Mouse (Mus musculus): ENCODE results near the gene Ddx4. TPM values are rescaled to one million over a fixed set of nuclear protein-coding genes. Genes with fewer than 3 reads are reported as not detected.
"Not testable (repeated sequence)": the region's sequence is repeated elsewhere in the genome, so short reads cannot be mapped to it uniquely, and the experiment has no call there.

Gene Ddx4
- polyA plus RNA-seq, 1 experiment from 2014 or later: 0.59 TPM

- Histone ChIP-seq H3K4me3 (replicated peaks) (no peak overlapping the region), H3K4me1 (replicated peaks) (peaks cover 17% of the 10 kb centered on the region), H3K27ac (no peak overlapping the region), H3K27me3 (no peaks in the 10 kb centered on the region), H3K4me2 (no peak overlapping the region), H3K9ac (replicated peaks) (no peak overlapping the region), H3K9me3 (no peaks in the 10 kb centered on the region), H3K36me3 (no peaks in the 10 kb centered on the region)
- 18% methylated on average over 7 of the region's 7 CpGs for WGBS
- no peak for ATAC-seq (ENCODE audit: insufficient number of reproducible peaks, insufficient read depth, low FRiP score, low TSS enrichment, low read depth)
These were observed 67.6 kb downstream of the Ddx4 start for GRCm38 (mm10) chr13:112584556-112585237.

GRCm38 (mm10) chr13:112582291-112582690 lies 70.0 kb downstream of the Ddx4 start:
- Histone ChIP-seq H3K27ac (no peak overlapping the region), H3K36me3 (no peaks in the 10 kb centered on the region), H3K9ac (replicated peaks) (no peak overlapping the region), H3K4me1 (replicated peaks) (peaks cover 22% of the 10 kb centered on the region), H3K27me3 (no peaks in the 10 kb centered on the region), H3K4me2 (no peak overlapping the region), H3K9me3 (no peaks in the 10 kb centered on the region), H3K4me3 (replicated peaks) (no peak overlapping the region)
- WGBS: 60% methylated on average over 8 of the region's 8 CpGs
- ATAC-seq (ENCODE audit: insufficient number of reproducible peaks, insufficient read depth, low FRiP score, low TSS enrichment, low read depth): no peak

GRCm38 (mm10) chr13:112581796-112582195 lies 70.5 kb downstream of the Ddx4 start:
- H3K27me3 ChIP-seq: no peaks in the 10 kb centered on the region
- H3K9me3 ChIP-seq: no peaks in the 10 kb centered on the region
- no peak overlapping the region for H3K9ac ChIP-seq (replicated peaks)
- 79% methylated on average over 3 of the region's 3 CpGs for WGBS
- H3K4me3 ChIP-seq (replicated peaks): no peak overlapping the region
- no peak for ATAC-seq (ENCODE audit: insufficient number of reproducible peaks, insufficient read depth, low FRiP score, low TSS enrichment, low read depth)
- peaks cover 22% of the 10 kb centered on the region for H3K4me1 ChIP-seq (replicated peaks)
- H3K4me2 ChIP-seq: no peak overlapping the region
- no peaks in the 10 kb centered on the region for H3K36me3 ChIP-seq
- no peak overlapping the region for H3K27ac ChIP-seq

GRCm38 (mm10) chr13:112580590-112581320 lies 71.5 kb downstream of the Ddx4 start:
- no peaks in the 10 kb centered on the region for H3K9me3 ChIP-seq
- no peak overlapping the region for H3K4me2 ChIP-seq
- no peak overlapping the region for H3K27ac ChIP-seq
- H3K36me3 ChIP-seq: no peaks in the 10 kb centered on the region
- 20% methylated on average over 11 of the region's 11 CpGs for WGBS
- ATAC-seq (ENCODE audit: insufficient number of reproducible peaks, insufficient read depth, low FRiP score, low TSS enrichment, low read depth): no peak
- H3K9ac ChIP-seq (replicated peaks): no peak overlapping the region
- no peak overlapping the region for H3K4me3 ChIP-seq (replicated peaks)
- H3K4me1 ChIP-seq (replicated peaks): peaks cover 22% of the 10 kb centered on the region
- no peaks in the 10 kb centered on the region for H3K27me3 ChIP-seq

GRCm38 (mm10) chr13:112578041-112578440 lies 74.2 kb downstream of the Ddx4 start:
- not testable (repeated sequence) for H3K4me3 ChIP-seq (replicated peaks); ATAC-seq (ENCODE audit: insufficient number of reproducible peaks, insufficient read depth, low FRiP score, low TSS enrichment, low read depth); H3K27ac ChIP-seq; H3K4me2 ChIP-seq; H3K9ac ChIP-seq (replicated peaks); H3K9me3 ChIP-seq; H3K27me3 ChIP-seq; H3K36me3 ChIP-seq
- WGBS: 98% methylated on average over 11 of the region's 11 CpGs
- H3K4me1 ChIP-seq (replicated peaks): peaks cover 13% of the 10 kb centered on the region

GRCm38 (mm10) chr13:112573800-112574199 lies 78.5 kb downstream of the Ddx4 start:
- H3K4me2 ChIP-seq: no peak overlapping the region
- no peaks in the 10 kb centered on the region for H3K36me3 ChIP-seq
- ATAC-seq (ENCODE audit: insufficient number of reproducible peaks, insufficient read depth, low FRiP score, low TSS enrichment, low read depth): no peak

GRCm38 (mm10) chr13:112570768-112571167 lies 81.5 kb downstream of the Ddx4 start:
- Histone ChIP-seq H3K27ac (no peak overlapping the region), H3K4me3 (replicated peaks) (no peak overlapping the region), H3K4me2 (no peak overlapping the region), H3K9ac (replicated peaks) (no peak overlapping the region), H3K4me1 (replicated peaks) (no peaks in the 10 kb centered on the region), H3K27me3 (no peaks in the 10 kb centered on the region), H3K9me3 (no peaks in the 10 kb centered on the region), H3K36me3 (no peaks in the 10 kb centered on the region)
- 77% methylated on average over 5 of the region's 5 CpGs for WGBS
- ATAC-seq (ENCODE audit: insufficient number of reproducible peaks, insufficient read depth, low FRiP score, low TSS enrichment, low read depth): no peak

More at GRCm38 (mm10) chr13:112573800-112574199, 78.5 kb downstream of the Ddx4 start:
- Histone ChIP-seq H3K9ac (replicated peaks) (no peak overlapping the region), H3K27ac (no peak overlapping the region), H3K27me3 (no peaks in the 10 kb centered on the region), H3K9me3 (no peaks in the 10 kb centered on the region), H3K4me3 (replicated peaks) (no peak overlapping the region), H3K4me1 (replicated peaks) (no peaks in the 10 kb centered on the region)

- 26% methylated on average over 4 of the region's 4 CpGs for WGBS
- Histone ChIP-seq H3K4me1 (replicated peaks) (no peaks in the 10 kb centered on the region), H3K4me3 (replicated peaks) (no peak overlapping the region), H3K9me3 (no peaks in the 10 kb centered on the region), H3K36me3 (no peaks in the 10 kb centered on the region), H3K27me3 (no peaks in the 10 kb centered on the region), H3K27ac (no peak overlapping the region), H3K4me2 (no peak overlapping the region), H3K9ac (replicated peaks) (no peak overlapping the region)
- no peak for ATAC-seq (ENCODE audit: insufficient number of reproducible peaks, insufficient read depth, low FRiP score, low TSS enrichment, low read depth)
These were observed 82.7 kb downstream of the Ddx4 start for GRCm38 (mm10) chr13:112569606-112570005.

- 87% methylated on average over 6 of the region's 6 CpGs for WGBS
- ATAC-seq (ENCODE audit: insufficient number of reproducible peaks, insufficient read depth, low FRiP score, low TSS enrichment, low read depth): no peak
These were observed 91.6 kb downstream of the Ddx4 start for GRCm38 (mm10) chr13:112560554-112561138.

GRCm38 (mm10) chr13:112556501-112556900 lies 95.8 kb downstream of the Ddx4 start:
- H3K4me2 ChIP-seq: no peak overlapping the region
- no peak overlapping the region for H3K27ac ChIP-seq
- no peaks in the 10 kb centered on the region for H3K9me3 ChIP-seq
- no peaks in the 10 kb centered on the region for H3K27me3 ChIP-seq
- 70% methylated on average over 2 of the region's 2 CpGs for WGBS
- no peaks in the 10 kb centered on the region for H3K36me3 ChIP-seq
- H3K9ac ChIP-seq (replicated peaks): no peak overlapping the region
- no peak for ATAC-seq (ENCODE audit: insufficient number of reproducible peaks, insufficient read depth, low FRiP score, low TSS enrichment, low read depth)
- no peaks in the 10 kb centered on the region for H3K4me1 ChIP-seq (replicated peaks)
- no peak overlapping the region for H3K4me3 ChIP-seq (replicated peaks)

More at GRCm38 (mm10) chr13:112560554-112561138, 91.6 kb downstream of the Ddx4 start:
- H3K27me3 ChIP-seq: no peaks in the 10 kb centered on the region
- H3K4me1 ChIP-seq (replicated peaks): no peaks in the 10 kb centered on the region
- no peak overlapping the region for H3K9ac ChIP-seq (replicated peaks)
- no peaks in the 10 kb centered on the region for H3K36me3 ChIP-seq
- H3K4me3 ChIP-seq (replicated peaks): no peak overlapping the region
- no peak overlapping the region for H3K4me2 ChIP-seq
- H3K9me3 ChIP-seq: no peaks in the 10 kb centered on the region
- no peak overlapping the region for H3K27ac ChIP-seq

GRCm38 (mm10) chr13:112553304-112553703 lies 99.0 kb downstream of the Ddx4 start:
- no peaks in the 10 kb centered on the region for H3K4me1 ChIP-seq (replicated peaks)
- no peak overlapping the region for H3K4me3 ChIP-seq (replicated peaks)
- no peak overlapping the region for H3K27ac ChIP-seq
- no peaks in the 10 kb centered on the region for H3K27me3 ChIP-seq
- no peak for ATAC-seq (ENCODE audit: insufficient number of reproducible peaks, insufficient read depth, low FRiP score, low TSS enrichment, low read depth)
- WGBS: 88% methylated on average over 5 of the region's 5 CpGs
- no peak overlapping the region for H3K4me2 ChIP-seq
- no peaks in the 10 kb centered on the region for H3K36me3 ChIP-seq
- no peak overlapping the region for H3K9ac ChIP-seq (replicated peaks)
- H3K9me3 ChIP-seq: no peaks in the 10 kb centered on the region

All from limb, embryonic 12.5 days (tissue).